8 mouse cellular contexts compared by ENCODE assay signal in the genomic region with DNA sequence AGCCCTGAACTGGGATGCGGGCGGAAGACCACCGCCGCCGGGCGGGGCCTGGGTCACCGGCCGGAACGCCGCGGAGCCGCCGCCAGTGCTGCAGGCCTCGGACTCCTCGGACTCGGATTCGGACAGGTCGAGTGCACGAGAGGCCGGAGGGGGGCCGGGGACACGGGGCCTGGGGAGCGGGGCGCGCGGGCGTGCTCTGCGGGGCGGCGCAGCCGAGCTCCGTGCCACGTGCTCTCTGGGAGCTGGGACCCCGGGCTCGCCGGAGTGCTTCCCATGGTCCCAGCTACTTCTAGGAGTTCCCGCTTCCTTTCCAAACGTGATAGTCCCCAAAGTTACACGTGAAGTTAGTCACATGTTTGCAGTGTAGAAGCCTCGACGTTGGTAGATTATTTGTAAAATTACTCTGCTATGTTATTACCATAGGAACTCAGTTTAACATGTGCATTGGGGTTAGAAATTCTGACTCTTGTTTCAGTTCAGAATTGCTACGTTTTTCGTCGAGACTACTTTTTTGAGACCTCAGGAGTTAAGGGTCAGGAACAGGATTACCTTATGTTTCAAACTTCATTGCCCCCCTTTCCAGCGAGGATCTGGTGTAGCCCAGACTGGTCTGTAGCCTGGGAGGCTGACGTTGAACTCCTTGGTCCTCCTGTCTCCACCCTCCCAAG. TPM values are rescaled to one million over a fixed set of nuclear protein-coding genes. Genes with fewer than 3 reads are reported as not detected.
A peak's percentile ranks its signal among the peaks of the same experiment; 100 is the strongest.
DNase-seq lines count a peak whose midpoint lies in the region; ATAC-seq and TF ChIP-seq lines count a peak whose summit lies in the region.

No protein-coding gene starts in this region.

- no peaks in the 10 kb centered on the region for H3K27me3 ChIP-seq in erythroblast, embryonic 14.5 days (ENCODE audit: control insufficient read depth)
- H3K27me3 ChIP-seq in forebrain, embryonic 13.5 days = no peaks in the 10 kb centered on the region
- no peaks in the 10 kb centered on the region for H3K27me3 ChIP-seq in hindbrain, embryonic 10.5 days (ENCODE audit: insufficient read depth, poor library complexity, severe bottlenecking)
- no peaks in the 10 kb centered on the region for H3K27me3 ChIP-seq in spleen, adult 2 months (ENCODE audit: control insufficient read depth, insufficient read depth, low read length)

- H3K27ac ChIP-seq in brown adipose tissue, adult 24 weeks (replicated peaks; ENCODE audit: low read depth, low read length) = no peak overlapping the region
- no peak overlapping the region for H3K27ac ChIP-seq in forebrain, embryonic 13.5 days
- peak overlapping the region; percentile 89 for H3K27ac ChIP-seq in hindbrain, embryonic 10.5 days
- H3K27ac ChIP-seq in spleen, adult 2 months (ENCODE audit: insufficient read depth, low read length) = no peak overlapping the region

- peaks cover 33% of the 10 kb centered on the region for H3K4me1 ChIP-seq in erythroblast, embryonic 14.5 days (ENCODE audit: control insufficient read depth)
- H3K4me1 ChIP-seq in brown adipose tissue, adult 24 weeks (ENCODE audit: control insufficient read depth, insufficient read depth, insufficient read length, low read length) = no peaks in the 10 kb centered on the region; the same call in 1 of the 2 replicates
- peaks cover 25% of the 10 kb centered on the region for H3K4me1 ChIP-seq in forebrain, embryonic 13.5 days
- H3K4me1 ChIP-seq in hindbrain, embryonic 10.5 days (replicated peaks) = peaks cover 20% of the 10 kb centered on the region
- H3K4me1 ChIP-seq in spleen, adult 2 months (ENCODE audit: control insufficient read depth, insufficient read depth, insufficient read length) = peaks cover 4% of the 10 kb centered on the region; the same call in 1 of the 2 replicates

- H3K9ac ChIP-seq in forebrain, embryonic 13.5 days = peak overlapping the region; percentile 74

- intact Hi-C loops in left cerebral cortex, postnatal 36 days (cut with DNase I) = loop anchor here (5.0 kb wide), 3 partner anchors 84 to 164 kb away; a partner anchor contains a TSS

- ATAC-seq in erythroblast, adult 5-6 weeks (replicated peaks; ENCODE audit: low FRiP score, poor library complexity, severe bottlenecking) = no peak
- ATAC-seq in forebrain, embryonic 13.5 days = peak; percentile 65
- ATAC-seq in megakaryocyte progenitor cell, adult 5-6 weeks (replicated peaks; ENCODE audit: poor library complexity) = peak; percentile 41

- H3K4me2 ChIP-seq in forebrain, embryonic 13.5 days = peak overlapping the region; percentile 80

- no peak for TF ChIP-seq POLR2A in spleen, adult 2 months (IDR thresholded peaks at IDR 0.05; ENCODE audit: low read depth, low read length)

- peak overlapping the region; percentile 69 for H3K4me3 ChIP-seq in erythroblast, embryonic 14.5 days (replicated peaks)
- H3K4me3 ChIP-seq in brown adipose tissue, adult 24 weeks (ENCODE audit: insufficient read depth, low read depth, low read length) = peak overlapping the region; percentile 80
- peak overlapping the region; percentile 91 for H3K4me3 ChIP-seq in forebrain, embryonic 13.5 days
- peak overlapping the region; percentile 80 for H3K4me3 ChIP-seq in hindbrain, embryonic 10.5 days
- peak overlapping the region; percentile 70 for H3K4me3 ChIP-seq in spleen, adult 2 months (ENCODE audit: extremely low read depth, insufficient read depth, insufficient read length)

- H3K36me3 ChIP-seq in erythroblast, embryonic 14.5 days (ENCODE audit: control insufficient read depth) = peaks cover 3% of the 10 kb centered on the region; the same call in 1 of the 2 replicates
- H3K36me3 ChIP-seq in forebrain, embryonic 13.5 days (ENCODE audit: poor library complexity, severe bottlenecking) = 0 out of 2 replicates have a peak, but pooled peaks cover 4% of the 10 kb centered on the region
- H3K36me3 ChIP-seq in hindbrain, embryonic 10.5 days = peaks cover 20% of the 10 kb centered on the region; the same call in 1 of the 2 replicates
- H3K36me3 ChIP-seq in spleen, adult 2 months (ENCODE audit: control insufficient read depth, insufficient read depth, low read length) = no peaks in the 10 kb centered on the region

- H3K9me3 ChIP-seq in erythroblast, embryonic 14.5 days (ENCODE audit: control insufficient read depth, low read length) = no peaks in the 10 kb centered on the region
- no peaks in the 10 kb centered on the region for H3K9me3 ChIP-seq in forebrain, embryonic 13.5 days (replicated peaks)
- H3K9me3 ChIP-seq in hindbrain, embryonic 10.5 days = no peaks in the 10 kb centered on the region

- WGBS in forebrain, embryonic 13.5 days = under 1% methylated on average over 42 of the region's 46 CpGs
- WGBS in hindbrain, embryonic 10.5 days = under 1% methylated on average over 46 of the region's 46 CpGs
- WGBS in spleen, adult 2 months = 1% methylated on average over 40 of the region's 46 CpGs

- DNase-seq in hindbrain, embryonic 10.5 days (ENCODE audit: low spot score) = peak; percentile 69
- peak; percentile 17 to 23 for DNase-seq in left cerebral cortex, postnatal 36 days (ENCODE audit: low spot score in 2 of 2)
- peak in 1 of 2 experiments; percentile 6 for DNase-seq in spleen, adult 2 months (ENCODE audit: low read depth in 1 of 2, low spot score in 2 of 2)

- no peak for TF ChIP-seq CTCF in spleen, adult 2 months (IDR thresholded peaks at IDR 0.05; ENCODE audit: extremely low read depth, insufficient read depth, insufficient read length, insufficient replicate concordance)

RNA-seq across cellular contexts. Expression of a gene that starts 1.0 kb away (rescaled TPM):
- polyA plus RNA-seq in erythroblast, embryonic 14.5 days (2012) = 0.20 and 0.43 TPM in 2 replicates
- 6.9 and 9.2 TPM in 2 replicates for total RNA-seq in erythroblast, adult 5-6 weeks (2015; ENCODE audit: low replicate concordance)
- 2.5 and 3.7 TPM in 2 replicates for total RNA-seq in erythroblast, adult 5-6 weeks (2017; ENCODE audit: low replicate concordance)
- 4.8 and 5.9 TPM in 2 replicates for polyA plus RNA-seq in brown adipose tissue, adult 24 weeks (2012; ENCODE audit: insufficient read depth, insufficient read length, missing spikeins)
- 2.6 and 2.7 TPM in 2 replicates for polyA plus RNA-seq in forebrain, embryonic 13.5 days (2015; fragmentation: Nextera tagmentation; extraction: Ambion mirVana)
- 2.5 and 3.8 TPM in 2 replicates for polyA plus RNA-seq in hindbrain, embryonic 10.5 days (2016; fragmentation: Nextera tagmentation; extraction: Ambion mirVana)
- total RNA-seq in left cerebral cortex, postnatal 36 days (2021) = 10 to 100 TPM; 14.6 to 15.7 TPM
- 68.6 and 75.4 TPM in 2 replicates for total RNA-seq in megakaryocyte progenitor cell, adult 5-6 weeks (2015)
- 9.4 and 13.7 TPM in 2 replicates for total RNA-seq in megakaryocyte progenitor cell, adult 5-6 weeks (2017)
- 2.5 and 3.8 TPM in 2 replicates for polyA plus RNA-seq in spleen, adult 2 months (2012; rRNA removed)
